Mouse (Mus musculus) limb, embryonic 12.5 days (tissue): ENCODE data around the gene Ndufs6. TPM values are rescaled to one million over a fixed set of nuclear protein-coding genes. Genes with fewer than 3 reads are reported as not detected.

Experiments
- ATAC-seq: fragments of 200-750 bp; cut with Nextera tagmentation; 2 replicates; pipeline ENCODE4 v1.8.0; 2017; ENCODE audit warnings: low read depth, moderate TSS enrichment; ENCODE audit not compliant: insufficient number of reproducible peaks, insufficient read depth, low FRiP score, low TSS enrichment
- H3K27ac ChIP-seq: fragments of 300-500 bp; sonication (generic); 2 replicates; pipeline ENCODE4 v1.5.1; 2016; ENCODE audit warnings: mild to moderate bottlenecking, moderate library complexity
- H3K27me3 ChIP-seq: fragments of 300-500 bp; sonication (generic); 2 replicates; pipeline ENCODE4 v1.6.1; 2016; ENCODE audit warnings: mild to moderate bottlenecking, moderate library complexity
- H3K36me3 ChIP-seq: fragments of 300-500 bp; sonication (generic); 2 replicates; pipeline ENCODE4 v1.6.1; 2016; ENCODE audit warnings: mild to moderate bottlenecking, moderate library complexity
- H3K4me1 ChIP-seq: fragments of 300-500 bp; sonication (generic); replicated peaks from 2 replicates; pipeline ENCODE4 v1.6.1; 2016
- H3K4me2 ChIP-seq: fragments of 300-500 bp; sonication (generic); 2 replicates; pipeline ENCODE4 v1.6.1; 2016; ENCODE audit warnings: mild to moderate bottlenecking, moderate library complexity
- H3K4me3 ChIP-seq: fragments of 300-500 bp; sonication (generic); replicated peaks from 2 replicates; pipeline ENCODE4 v1.5.1; 2016; ENCODE audit warnings: mild to moderate bottlenecking
- H3K9ac ChIP-seq: fragments of 300-500 bp; sonication (generic); replicated peaks from 2 replicates; pipeline ENCODE4 v1.6.1; 2016; ENCODE audit warnings: mild to moderate bottlenecking, moderate library complexity
- H3K9me3 ChIP-seq: fragments of 300-500 bp; sonication (generic); 2 replicates; pipeline ENCODE4 v1.6.1; 2016; ENCODE audit warnings: mild to moderate bottlenecking, moderate library complexity
- WGBS: fragments of 180-500 bp; shearing (Covaris S2); methylation state at CpG from one replicate; pipeline ENCODE4 v1.1.7; 2016; 5-methylcytosine and 5-hydroxymethylcytosine counted together
- polyA plus RNA-seq: library from polyadenylated mRNA; unstranded; fragments of >200 nt; fragmentation: Nextera tagmentation; extraction: Ambion mirVana; gene quantifications from 2 replicates; pipeline ENCODE4 v1.2.1, GENCODE M21; 2016

Gene Ndufs6
- polyA plus RNA-seq, 1 experiment from 2014 or later: 378 TPM

DNA sequence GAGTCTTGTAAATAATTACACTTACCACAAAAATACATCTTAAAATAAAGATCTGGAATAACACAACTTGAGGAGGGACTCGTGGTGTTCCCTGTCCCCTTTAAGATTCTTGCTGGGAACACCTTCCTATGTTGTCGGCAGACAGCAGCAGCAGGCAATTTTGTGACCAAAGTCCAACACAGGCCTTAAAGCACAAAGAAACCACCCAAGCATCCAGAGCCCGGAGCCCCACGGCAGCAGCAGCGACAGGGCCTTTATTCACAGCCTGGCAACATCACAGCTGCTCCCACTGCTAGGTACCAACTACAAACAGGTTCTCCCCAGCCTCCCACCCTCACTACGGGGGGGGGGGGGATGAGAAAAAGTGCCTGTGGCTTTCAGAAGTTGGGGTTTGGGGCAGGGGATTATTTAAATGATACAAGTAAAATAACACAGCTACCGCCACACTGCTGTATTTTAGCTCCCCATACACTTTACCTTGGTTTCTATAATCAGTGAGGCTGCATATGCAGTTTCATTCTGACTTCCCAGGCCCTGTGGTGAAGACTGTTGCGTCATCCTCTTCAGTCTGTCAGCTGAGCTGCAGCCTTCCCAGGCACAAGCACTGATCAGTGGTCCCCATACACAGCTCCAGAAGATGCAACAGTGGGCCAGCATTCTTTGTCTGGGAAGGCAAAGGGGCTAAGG is 22.8 kb downstream of the Ndufs6 start:
- Histone ChIP-seq H3K9me3 (no peaks in the 10 kb centered on the region), H3K9ac (no peak overlapping the region), H3K36me3 (no peaks in the 10 kb centered on the region), H3K4me3 (no peak overlapping the region), H3K27me3 (peaks cover 21% of the 10 kb centered on the region; the same call in 1 of the 2 replicates), H3K27ac (no peak overlapping the region), H3K4me1 (peaks cover 10% of the 10 kb centered on the region; the same call in 1 of the 2 replicates), H3K4me2 (no peak overlapping the region)
- 67% methylated on average over 8 of the region's 8 CpGs for WGBS
- no peak for ATAC-seq

DNA sequence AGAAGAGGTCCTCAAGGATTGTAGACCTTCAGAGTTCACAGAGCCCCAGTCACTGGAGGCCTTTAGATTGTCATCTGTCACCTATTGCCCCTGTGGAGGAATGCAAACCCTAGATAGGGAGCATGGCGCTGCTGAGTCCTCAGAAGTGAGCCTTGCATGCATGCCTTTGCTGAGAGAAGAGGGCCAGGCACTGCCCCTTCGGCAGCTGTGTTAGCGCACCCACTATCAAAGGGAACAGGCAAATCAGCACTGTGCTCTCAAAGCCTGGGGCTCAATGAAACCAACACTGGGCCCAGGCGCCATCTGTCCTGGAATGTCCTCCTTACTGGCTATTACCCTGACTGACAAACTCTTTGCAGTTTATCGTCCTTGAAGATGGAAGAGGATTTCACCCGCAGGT is 23.6 kb downstream of the Ndufs6 start:
- Histone ChIP-seq H3K4me2 (no peak overlapping the region), H3K27ac (no peak overlapping the region), H3K9me3 (no peaks in the 10 kb centered on the region), H3K36me3 (no peaks in the 10 kb centered on the region), H3K9ac (no peak overlapping the region), H3K4me3 (no peak overlapping the region), H3K27me3 (peaks cover 21% of the 10 kb centered on the region; the same call in 1 of the 2 replicates), H3K4me1 (peaks cover 8% of the 10 kb centered on the region; the same call in 1 of the 2 replicates)
- 39% methylated on average over 6 of the region's 6 CpGs for WGBS
- ATAC-seq: no peak

GRCm38 (mm10) chr13:73299322-73299721 is 29.0 kb downstream of the Ndufs6 start:
- H3K4me1 ChIP-seq: no peaks in the 10 kb centered on the region
- no peak overlapping the region for H3K4me3 ChIP-seq
- H3K9me3 ChIP-seq: no peaks in the 10 kb centered on the region
- no peak overlapping the region for H3K9ac ChIP-seq
- no peaks in the 10 kb centered on the region for H3K36me3 ChIP-seq
- WGBS: 90% methylated on average over 5 of the region's 5 CpGs
- no peak for ATAC-seq
- no peak overlapping the region for H3K4me2 ChIP-seq
- H3K27ac ChIP-seq: no peak overlapping the region
- H3K27me3 ChIP-seq: no peaks in the 10 kb centered on the region

DNA sequence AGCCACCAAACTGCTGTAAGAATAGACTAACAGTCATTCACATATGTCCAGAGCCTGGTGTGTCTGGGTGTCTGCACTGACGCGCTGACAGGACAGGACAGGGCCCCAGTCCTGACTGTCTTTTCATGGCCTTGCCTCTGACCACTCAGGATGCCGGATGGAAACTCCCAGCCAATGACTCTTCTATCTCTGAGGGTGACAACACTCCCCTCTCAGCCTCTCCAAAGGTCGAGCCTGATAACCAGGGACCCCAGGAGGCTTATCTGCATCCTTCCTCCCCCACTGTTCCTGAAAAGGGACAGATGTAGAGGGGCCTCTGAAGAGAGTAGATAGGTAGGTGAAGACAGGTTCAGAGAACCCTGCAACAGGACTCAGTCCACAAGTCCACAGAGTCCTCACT is 29.6 kb downstream of the Ndufs6 start:
- Histone ChIP-seq H3K9me3 (no peaks in the 10 kb centered on the region), H3K4me1 (no peaks in the 10 kb centered on the region), H3K4me2 (no peak overlapping the region), H3K27me3 (no peaks in the 10 kb centered on the region), H3K27ac (no peak overlapping the region), H3K36me3 (no peaks in the 10 kb centered on the region), H3K4me3 (no peak overlapping the region), H3K9ac (no peak overlapping the region)
- 72% methylated on average over 4 of the region's 4 CpGs for WGBS
- no peak for ATAC-seq

- H3K27me3 ChIP-seq: no peaks in the 10 kb centered on the region
Observed at GRCm38 (mm10) chr13:73291102-73291501, 37.2 kb downstream of the Ndufs6 start.

GRCm38 (mm10) chr13:73290206-73290605 is 38.1 kb downstream of the Ndufs6 start:
- H3K36me3 ChIP-seq: no peaks in the 10 kb centered on the region
- WGBS: 75% methylated on average over 6 of the region's 6 CpGs
- H3K27ac ChIP-seq: no peak overlapping the region
- no peaks in the 10 kb centered on the region for H3K27me3 ChIP-seq
- no peak overlapping the region for H3K4me2 ChIP-seq
- no peak for ATAC-seq
- no peak overlapping the region for H3K9ac ChIP-seq
- no peaks in the 10 kb centered on the region for H3K9me3 ChIP-seq
- no peak overlapping the region for H3K4me3 ChIP-seq
- H3K4me1 ChIP-seq: no peaks in the 10 kb centered on the region

More at GRCm38 (mm10) chr13:73291102-73291501, 37.2 kb downstream of the Ndufs6 start:
- Histone ChIP-seq H3K36me3 (no peaks in the 10 kb centered on the region), H3K4me2 (no peak overlapping the region), H3K4me3 (no peak overlapping the region), H3K9ac (no peak overlapping the region), H3K4me1 (no peaks in the 10 kb centered on the region), H3K9me3 (no peaks in the 10 kb centered on the region), H3K27ac (no peak overlapping the region)
- ATAC-seq: no peak
- 29% methylated on average over 2 of the region's 2 CpGs for WGBS

GRCm38 (mm10) chr13:73283534-73283933 is 44.8 kb downstream of the Ndufs6 start:
- Histone ChIP-seq H3K4me2 (no peak overlapping the region), H3K4me1 (no peaks in the 10 kb centered on the region), H3K36me3 (no peaks in the 10 kb centered on the region), H3K27ac (no peak overlapping the region), H3K9ac (no peak overlapping the region), H3K4me3 (no peak overlapping the region), H3K9me3 (no peaks in the 10 kb centered on the region), H3K27me3 (no peaks in the 10 kb centered on the region; the same call in 1 of the 2 replicates)
- ATAC-seq: no peak
- 83% methylated on average over 1 of the region's 1 CpGs for WGBS

DNA sequence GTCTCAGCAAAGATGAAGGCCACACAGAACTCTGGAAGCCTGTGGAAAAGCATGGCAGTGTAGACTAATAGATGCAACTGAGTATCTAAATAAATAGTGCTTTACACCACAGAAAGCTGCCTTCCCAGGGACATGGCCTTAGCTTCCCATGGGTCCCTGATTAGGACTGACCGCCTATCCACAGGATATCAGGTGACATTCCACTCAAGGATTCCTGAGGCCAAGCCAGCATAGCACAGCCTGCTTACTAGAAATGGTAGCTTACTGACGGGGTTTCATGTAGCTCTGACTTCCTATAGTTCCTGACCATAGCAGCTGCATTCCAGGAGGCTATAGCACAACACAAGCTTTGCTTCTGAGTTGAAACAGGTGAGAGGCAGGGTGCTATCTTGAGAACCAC is 45.9 kb downstream of the Ndufs6 start:
- ATAC-seq: no peak

GRCm38 (mm10) chr13:73279196-73279595 is 49.1 kb downstream of the Ndufs6 start:
- peaks cover 35% of the 10 kb centered on the region for H3K27me3 ChIP-seq
- no peak for ATAC-seq
- H3K4me1 ChIP-seq: no peaks in the 10 kb centered on the region
- no peak overlapping the region for H3K4me2 ChIP-seq
- no peaks in the 10 kb centered on the region for H3K9me3 ChIP-seq
- WGBS: 35% methylated on average over 1 of the region's 1 CpGs
- H3K4me3 ChIP-seq: no peak overlapping the region
- no peak overlapping the region for H3K9ac ChIP-seq
- no peaks in the 10 kb centered on the region for H3K36me3 ChIP-seq
- H3K27ac ChIP-seq: no peak overlapping the region

More for the DNA sequence above, 45.9 kb downstream of the Ndufs6 start:
- Histone ChIP-seq H3K4me2 (no peak overlapping the region), H3K9ac (no peak overlapping the region), H3K27me3 (peaks cover 4% of the 10 kb centered on the region; the same call in 1 of the 2 replicates), H3K27ac (no peak overlapping the region), H3K9me3 (no peaks in the 10 kb centered on the region), H3K4me3 (no peak overlapping the region), H3K36me3 (no peaks in the 10 kb centered on the region), H3K4me1 (no peaks in the 10 kb centered on the region)
- WGBS: 68% methylated on average over 2 of the region's 2 CpGs

DNA sequence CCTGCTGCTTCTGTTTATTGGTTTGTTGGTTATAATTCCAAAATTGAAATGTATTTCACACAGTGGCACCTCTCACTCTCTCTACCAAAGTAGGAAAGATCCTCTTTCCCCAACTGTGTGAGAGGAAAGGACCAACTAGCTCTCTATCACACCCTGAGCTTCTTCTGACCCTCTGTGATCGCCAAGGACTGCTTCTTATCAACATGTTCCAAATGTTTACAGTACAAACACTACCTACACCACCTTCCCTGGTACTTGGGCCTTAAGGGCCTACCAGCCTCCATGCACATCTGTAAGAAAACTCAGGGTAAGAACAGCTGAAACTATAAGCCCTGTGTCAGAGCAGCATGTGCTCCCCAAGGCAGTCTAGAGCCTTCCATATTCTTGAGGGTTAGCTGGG is 50.5 kb downstream of the Ndufs6 start:
- H3K27me3 ChIP-seq: peaks cover 49% of the 10 kb centered on the region
- no peaks in the 10 kb centered on the region for H3K9me3 ChIP-seq
- H3K4me3 ChIP-seq: no peak overlapping the region
- no peak overlapping the region for H3K4me2 ChIP-seq
- H3K27ac ChIP-seq: no peak overlapping the region
- no peak overlapping the region for H3K9ac ChIP-seq
- WGBS: 39% methylated on average over 1 of the region's 1 CpGs
- no peak for ATAC-seq
- no peaks in the 10 kb centered on the region for H3K4me1 ChIP-seq
- H3K36me3 ChIP-seq: no peaks in the 10 kb centered on the region

DNA sequence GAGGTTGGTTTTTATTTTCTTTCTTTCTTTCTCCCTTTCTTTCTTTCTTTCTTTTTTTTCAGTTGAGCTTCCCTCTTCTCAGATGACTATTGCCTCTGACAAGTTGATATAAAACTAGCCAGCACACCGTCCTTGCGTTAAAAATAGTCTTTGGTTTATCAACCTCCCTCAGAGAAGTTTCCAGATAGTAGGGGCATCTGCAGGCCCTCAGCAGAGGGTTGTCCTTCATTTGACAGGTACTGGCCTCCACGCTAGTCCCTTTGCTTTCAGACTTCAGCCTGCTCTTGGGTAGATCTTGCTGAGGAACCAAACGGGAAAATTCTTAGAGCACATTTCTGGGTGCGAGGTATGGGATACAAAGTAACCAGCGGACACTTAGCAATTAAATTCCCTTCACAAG is 51.0 kb downstream of the Ndufs6 start:
- H3K9ac ChIP-seq: no peak overlapping the region
- ATAC-seq: no peak
- no peak overlapping the region for H3K4me2 ChIP-seq
- peaks cover 54% of the 10 kb centered on the region for H3K27me3 ChIP-seq
- H3K36me3 ChIP-seq: no peaks in the 10 kb centered on the region
- H3K9me3 ChIP-seq: no peaks in the 10 kb centered on the region
- H3K4me3 ChIP-seq: no peak overlapping the region
- 85% methylated on average over 6 of the region's 6 CpGs for WGBS
- no peak overlapping the region for H3K27ac ChIP-seq
- H3K4me1 ChIP-seq: no peaks in the 10 kb centered on the region

DNA sequence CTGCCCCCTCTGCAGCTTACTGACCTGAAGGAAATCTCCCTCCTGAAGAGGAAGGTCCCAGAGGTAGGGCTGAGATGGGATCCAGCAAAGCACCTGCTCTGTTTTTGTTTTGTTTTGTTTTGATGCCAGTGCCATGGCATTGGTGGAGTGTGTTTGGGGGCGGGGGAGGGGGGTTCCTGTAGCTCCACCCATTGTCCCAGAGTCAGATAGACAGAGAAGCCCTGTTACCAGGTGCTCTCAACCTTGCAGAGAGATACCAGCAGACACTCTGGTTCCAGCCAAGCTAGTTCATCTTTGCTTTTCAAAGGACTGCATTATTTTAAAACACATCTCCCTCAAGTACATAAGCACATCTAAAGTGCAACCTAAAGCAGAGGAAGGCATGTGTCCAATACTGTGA is 54.8 kb downstream of the Ndufs6 start:
- Histone ChIP-seq H3K9ac (no peak overlapping the region), H3K27ac (no peak overlapping the region), H3K36me3 (no peaks in the 10 kb centered on the region), H3K4me1 (peaks cover 12% of the 10 kb centered on the region), H3K27me3 (peaks cover 92% of the 10 kb centered on the region), H3K4me2 (no peak overlapping the region), H3K4me3 (no peak overlapping the region), H3K9me3 (no peaks in the 10 kb centered on the region)
- no peak for ATAC-seq
- 19% methylated on average over 1 of the region's 1 CpGs for WGBS
